Mouse (Mus musculus) embryonic facial prominence, embryonic 10.5 days (tissue): ENCODE results near the gene Dnaic1. TPM values are rescaled to one million over a fixed set of nuclear protein-coding genes. Genes with fewer than 3 reads are reported as not detected.

Source experiments
- DNase-seq: peaks from one replicate; pipeline ENCODE4 v3.0.0-alpha.2; 2017; ENCODE audit warnings: low spot score
- H3K27ac ChIP-seq: fragments of 300-500 bp; sonication (generic); replicated peaks from 2 replicates; pipeline ENCODE4 v1.5.1; 2016; ENCODE audit warnings: mild to moderate bottlenecking
- H3K27me3 ChIP-seq: fragments of 300-500 bp; sonication (generic); replicated peaks from 2 replicates; pipeline ENCODE4 v1.6.1; 2016; ENCODE audit warnings: low read depth, mild to moderate bottlenecking; ENCODE audit not compliant: poor library complexity, severe bottlenecking
- H3K36me3 ChIP-seq: fragments of 300-500 bp; sonication (generic); replicated peaks from 2 replicates; pipeline ENCODE4 v1.6.1; 2016; ENCODE audit warnings: mild to moderate bottlenecking, moderate library complexity
- H3K4me1 ChIP-seq: fragments of 300-500 bp; sonication (generic); 2 replicates; pipeline ENCODE4 v1.6.1; 2016
- H3K4me3 ChIP-seq: fragments of 300-500 bp; sonication (generic); 2 replicates; pipeline ENCODE4 v1.5.1; 2016; ENCODE audit warnings: mild to moderate bottlenecking, moderate library complexity
- H3K9me3 ChIP-seq: fragments of 300-500 bp; sonication (generic); 2 replicates; pipeline ENCODE4 v1.6.1; 2016; ENCODE audit warnings: mild to moderate bottlenecking
- WGBS: fragments of 180-500 bp; shearing (Covaris S2); methylation state at CpG from one replicate; pipeline ENCODE4 v1.1.7; 2016; 5-methylcytosine and 5-hydroxymethylcytosine counted together
- polyA plus RNA-seq: library from polyadenylated mRNA; unstranded; fragments of >200 nt; fragmentation: Nextera tagmentation; extraction: Ambion mirVana; gene quantifications from 2 replicates; pipeline ENCODE4 v1.2.1, GENCODE M21; 2016

Gene Dnaic1
- polyA plus RNA-seq, 1 experiment from 2014 or later = 1.3 TPM

- H3K4me1 ChIP-seq = peaks cover 2% of the 10 kb centered on the region; the same call in 1 of the 2 replicates
- WGBS = 73% methylated on average over 1 of the region's 1 CpGs
- H3K4me3 ChIP-seq = no peak overlapping the region
- no peaks in the 10 kb centered on the region for H3K27me3 ChIP-seq
- DNase-seq = no peak
- no peaks in the 10 kb centered on the region for H3K36me3 ChIP-seq
- H3K9me3 ChIP-seq = no peaks in the 10 kb centered on the region
- no peak overlapping the region for H3K27ac ChIP-seq
Observed at GRCm38 (mm10) chr4:41547086-41547485, 22.5 kb upstream of the Dnaic1 start.

- H3K27me3 ChIP-seq = 0 out of 2 replicates have a peak, but pooled peaks cover 2% of the 10 kb centered on the region
- H3K27ac ChIP-seq = no peak overlapping the region
- H3K36me3 ChIP-seq = no peaks in the 10 kb centered on the region
- WGBS = 24% methylated on average over 6 of the region's 6 CpGs
- peaks cover 40% of the 10 kb centered on the region for H3K4me1 ChIP-seq
- H3K9me3 ChIP-seq = no peaks in the 10 kb centered on the region
- peak; percentile 87 for DNase-seq
- no peak overlapping the region for H3K4me3 ChIP-seq
Observed at GRCm38 (mm10) chr4:41552529-41552928, 17.0 kb upstream of the Dnaic1 start.

- H3K27me3 ChIP-seq = 0 out of 2 replicates have a peak, but pooled peaks cover 6% of the 10 kb centered on the region
- H3K4me3 ChIP-seq = no peak overlapping the region
- H3K27ac ChIP-seq = no peak overlapping the region
- 65% methylated on average over 11 of the region's 11 CpGs for WGBS
- H3K4me1 ChIP-seq = peaks cover 40% of the 10 kb centered on the region
- no peaks in the 10 kb centered on the region for H3K36me3 ChIP-seq
- no peaks in the 10 kb centered on the region for H3K9me3 ChIP-seq
- peak; percentile 50 for DNase-seq
Observed at GRCm38 (mm10) chr4:41553116-41553515, 16.5 kb upstream of the Dnaic1 start.

GRCm38 (mm10) chr4:41554994-41555663 lies 14.4 kb upstream of the Dnaic1 start:
- H3K4me1 ChIP-seq = peaks cover 40% of the 10 kb centered on the region
- H3K27me3 ChIP-seq = 0 out of 2 replicates have a peak, but pooled peaks cover 6% of the 10 kb centered on the region
- WGBS = 71% methylated on average over 14 of the region's 14 CpGs
- DNase-seq = no peak
- H3K9me3 ChIP-seq = no peaks in the 10 kb centered on the region
- H3K36me3 ChIP-seq = no peaks in the 10 kb centered on the region
- H3K4me3 ChIP-seq = no peak overlapping the region
- H3K27ac ChIP-seq = no peak overlapping the region

GRCm38 (mm10) chr4:41556311-41556953 lies 13.1 kb upstream of the Dnaic1 start:
- H3K27me3 ChIP-seq = 0 out of 2 replicates have a peak, but pooled peaks cover 6% of the 10 kb centered on the region
- H3K4me1 ChIP-seq = peaks cover 40% of the 10 kb centered on the region
- H3K4me3 ChIP-seq = no peak overlapping the region
- no peak for DNase-seq
- H3K36me3 ChIP-seq = no peaks in the 10 kb centered on the region
- H3K27ac ChIP-seq = no peak overlapping the region
- 59% methylated on average over 5 of the region's 5 CpGs for WGBS
- H3K9me3 ChIP-seq = no peaks in the 10 kb centered on the region

GRCm38 (mm10) chr4:41557092-41557491 lies 12.5 kb upstream of the Dnaic1 start:
- Histone ChIP-seq H3K27ac (no peak overlapping the region), H3K27me3 (0 out of 2 replicates have a peak, but pooled peaks cover 6% of the 10 kb centered on the region), H3K9me3 (no peaks in the 10 kb centered on the region), H3K4me3 (no peak overlapping the region), H3K4me1 (peaks cover 38% of the 10 kb centered on the region), H3K36me3 (no peaks in the 10 kb centered on the region)
- DNase-seq = no peak
- WGBS = 78% methylated on average over 3 of the region's 3 CpGs

- DNase-seq = no peak
- 87% methylated on average over 5 of the region's 5 CpGs for WGBS
- Histone ChIP-seq H3K4me1 (peaks cover 14% of the 10 kb centered on the region), H3K4me3 (no peak overlapping the region), H3K36me3 (no peaks in the 10 kb centered on the region), H3K9me3 (no peaks in the 10 kb centered on the region), H3K27me3 (peaks cover 22% of the 10 kb centered on the region), H3K27ac (no peak overlapping the region)
Observed at GRCm38 (mm10) chr4:41563297-41563696, 6.3 kb upstream of the Dnaic1 start.

GRCm38 (mm10) chr4:41566123-41566522 lies 3.5 kb upstream of the Dnaic1 start:
- Histone ChIP-seq H3K27ac (no peak overlapping the region), H3K27me3 (peaks cover 34% of the 10 kb centered on the region), H3K4me1 (peaks cover 34% of the 10 kb centered on the region), H3K9me3 (no peaks in the 10 kb centered on the region), H3K4me3 (no peak overlapping the region), H3K36me3 (no peaks in the 10 kb centered on the region)
- no peak for DNase-seq
- WGBS = 10% methylated on average over 3 of the region's 3 CpGs

- 6% methylated on average over 19 of the region's 19 CpGs for WGBS
- Histone ChIP-seq H3K27me3 (peaks cover 38% of the 10 kb centered on the region), H3K27ac (0 out of 2 replicates have a peak overlapping the region, but pooled peaks have one; percentile 78), H3K4me1 (peaks cover 34% of the 10 kb centered on the region), H3K4me3 (peak overlapping the region; percentile 81), H3K36me3 (no peaks in the 10 kb centered on the region), H3K9me3 (no peaks in the 10 kb centered on the region)
- DNase-seq = peak; percentile 30
Observed at GRCm38 (mm10) chr4:41568239-41568638, 1.3 kb upstream of the Dnaic1 start.

- Histone ChIP-seq H3K27me3 (peaks cover 38% of the 10 kb centered on the region), H3K9me3 (no peaks in the 10 kb centered on the region), H3K36me3 (no peaks in the 10 kb centered on the region), H3K27ac (peak overlapping the region; percentile 78), H3K4me3 (peak overlapping the region; percentile 81), H3K4me1 (peaks cover 34% of the 10 kb centered on the region)
- DNase-seq = no peak
- WGBS = under 1% methylated on average over 58 of the region's 58 CpGs
Observed at GRCm38 (mm10) chr4:41568682-41569410, 729 bp upstream of the Dnaic1 start.

- no peak for DNase-seq
- Histone ChIP-seq H3K4me1 (peaks cover 35% of the 10 kb centered on the region), H3K36me3 (no peaks in the 10 kb centered on the region), H3K27me3 (peaks cover 34% of the 10 kb centered on the region), H3K27ac (no peak overlapping the region), H3K4me3 (no peak overlapping the region), H3K9me3 (no peaks in the 10 kb centered on the region)
- WGBS = 24% methylated on average over 5 of the region's 5 CpGs
Observed at GRCm38 (mm10) chr4:41571490-41571889, 1.9 kb downstream of the Dnaic1 start.

- H3K4me1 ChIP-seq = peaks cover 25% of the 10 kb centered on the region
- H3K36me3 ChIP-seq = no peaks in the 10 kb centered on the region
- H3K27me3 ChIP-seq = peaks cover 14% of the 10 kb centered on the region
- 71% methylated on average over 4 of the region's 4 CpGs for WGBS
- H3K9me3 ChIP-seq = no peaks in the 10 kb centered on the region
- no peak for DNase-seq
- no peak overlapping the region for H3K4me3 ChIP-seq
- no peak overlapping the region for H3K27ac ChIP-seq
Observed at GRCm38 (mm10) chr4:41573492-41573891, 3.9 kb downstream of the Dnaic1 start.
